Mouse (Mus musculus) C2C12 (cell line): ENCODE measurements around the gene Etfb. TPM values are rescaled to one million over a fixed set of nuclear protein-coding genes. Genes with fewer than 3 reads are reported as not detected.

Experiments used
- H3K27me3 ChIP-seq: one replicate; pipeline ENCODE4 v1.6.1; 2011; ENCODE audit not compliant: control insufficient read depth, insufficient read depth, insufficient read length
- H3K36me3 ChIP-seq: one replicate; pipeline ENCODE4 v1.6.1; 2011; ENCODE audit not compliant: control insufficient read depth, insufficient read depth
- H3K4me3 ChIP-seq: one replicate; pipeline ENCODE4 v1.5.1; 2011; ENCODE audit warnings: mild to moderate bottlenecking, control low read depth; ENCODE audit not compliant: poor library complexity, insufficient read depth, severe bottlenecking
- H3K79me2 ChIP-seq: one replicate; pipeline ENCODE4 v1.6.1; 2011; ENCODE audit not compliant: control insufficient read depth, insufficient read depth
- H3K79me3 ChIP-seq: one replicate; pipeline ENCODE4 v1.6.1; 2011; ENCODE audit warnings: low read depth, control low read depth
- H3ac ChIP-seq: one replicate; pipeline ENCODE3; 2011; ENCODE audit warnings: low read depth; ENCODE audit not compliant: control insufficient read depth, insufficient read length
- CEBPB ChIP-seq: IDR thresholded peaks from one replicate; pipeline ENCODE4 v1.6.1; 2011; ENCODE audit warnings: low read depth, mild to moderate bottlenecking, control low read depth, moderate library complexity
- CTCF ChIP-seq: IDR thresholded peaks from one replicate; pipeline ENCODE4 v1.5.1; 2011; ENCODE audit not compliant: control insufficient read depth, insufficient read depth, insufficient read length
- FOSL1 ChIP-seq: IDR thresholded peaks from one replicate; pipeline ENCODE4 v1.8.0; 2011; ENCODE audit warnings: mild to moderate bottlenecking, low read length; ENCODE audit not compliant: poor library complexity, insufficient read depth, severe bottlenecking
- MAX ChIP-seq: IDR thresholded peaks from one replicate; pipeline ENCODE4 v1.6.1; 2011; ENCODE audit warnings: mild to moderate bottlenecking, control low read depth
- MYOD1 ChIP-seq: IDR thresholded peaks from one replicate; pipeline ENCODE4 v1.6.1; 2011; ENCODE audit warnings: low read depth; ENCODE audit not compliant: control insufficient read depth, insufficient read length
- MYOG ChIP-seq: IDR thresholded peaks from one replicate; pipeline ENCODE4 v1.6.1; 2011; ENCODE audit not compliant: control insufficient read depth, insufficient read length; ENCODE audit errors: extremely low read depth
- USF1 ChIP-seq: IDR thresholded peaks from one replicate; pipeline ENCODE4 v1.6.1; 2011; ENCODE audit warnings: low read depth, mild to moderate bottlenecking, control low read depth, moderate library complexity
- polyA plus RNA-seq: library from polyadenylated mRNA; unstranded; fragments of >200 nt; fragmentation: generic; extraction: Trizol; gene quantifications from one replicate; pipeline ENCODE4 v1.2.1, GENCODE M21; 2012; ENCODE audit warnings: missing spikeins

Gene Etfb
- polyA plus RNA-seq, 1 experiment: 296 TPM

- H3K79me2 ChIP-seq: peaks cover 35% of the 10 kb centered on the region
- H3ac ChIP-seq: peak overlapping the region; percentile 56
- TF ChIP-seq USF1: no peak
- no peak for TF ChIP-seq MAX
- no peak for TF ChIP-seq MYOG
- TF ChIP-seq MYOD1: no peak
- no peak for TF ChIP-seq FOSL1
- TF ChIP-seq CTCF: no peak
- TF ChIP-seq CEBPB: no peak
- peak overlapping the region; percentile 27 for H3K4me3 ChIP-seq
- H3K36me3 ChIP-seq: no peaks in the 10 kb centered on the region
- H3K27me3 ChIP-seq: no peaks in the 10 kb centered on the region
- H3K79me3 ChIP-seq: peaks cover 8% of the 10 kb centered on the region
Observed at GRCm38 (mm10) chr7:43443126-43443916, 562 bp upstream of the Etfb start.

- no peak overlapping the region for H3ac ChIP-seq
- peaks cover 8% of the 10 kb centered on the region for H3K79me3 ChIP-seq
- H3K4me3 ChIP-seq: no peak overlapping the region
- TF ChIP-seq MYOD1 (no peak), MAX (no peak), USF1 (no peak), MYOG (no peak), FOSL1 (no peak), CTCF (no peak), CEBPB (no peak)
- H3K36me3 ChIP-seq: no peaks in the 10 kb centered on the region
- H3K27me3 ChIP-seq: no peaks in the 10 kb centered on the region
- peaks cover 35% of the 10 kb centered on the region for H3K79me2 ChIP-seq
Observed at GRCm38 (mm10) chr7:43447801-43448200, 3.9 kb downstream of the Etfb start.

GRCm38 (mm10) chr7:43448246-43448645, 4.4 kb downstream of the Etfb start:
- peaks cover 8% of the 10 kb centered on the region for H3K79me3 ChIP-seq
- no peaks in the 10 kb centered on the region for H3K27me3 ChIP-seq
- no peaks in the 10 kb centered on the region for H3K36me3 ChIP-seq
- no peak for TF ChIP-seq FOSL1
- TF ChIP-seq CTCF: no peak
- TF ChIP-seq MYOG: no peak
- TF ChIP-seq MAX: no peak
- peaks cover 35% of the 10 kb centered on the region for H3K79me2 ChIP-seq
- H3ac ChIP-seq: no peak overlapping the region
- H3K4me3 ChIP-seq: no peak overlapping the region

- H3ac ChIP-seq: no peak overlapping the region
- no peak overlapping the region for H3K4me3 ChIP-seq
- H3K27me3 ChIP-seq: no peaks in the 10 kb centered on the region
- peaks cover 27% of the 10 kb centered on the region for H3K79me2 ChIP-seq
- TF ChIP-seq CEBPB: no peak
- no peak for TF ChIP-seq MYOG
- TF ChIP-seq CTCF: no peak
- TF ChIP-seq MYOD1: no peak
- no peak for TF ChIP-seq MAX
- TF ChIP-seq USF1: no peak
- TF ChIP-seq FOSL1: no peak
- H3K36me3 ChIP-seq: peaks cover 5% of the 10 kb centered on the region
- peaks cover 2% of the 10 kb centered on the region for H3K79me3 ChIP-seq
Observed at GRCm38 (mm10) chr7:43449811-43450210, 5.9 kb downstream of the Etfb start.

GRCm38 (mm10) chr7:43451726-43452125, 7.8 kb downstream of the Etfb start:
- Histone ChIP-seq H3K4me3 (no peak overlapping the region), H3ac (no peak overlapping the region), H3K36me3 (peaks cover 5% of the 10 kb centered on the region), H3K79me2 (peaks cover 8% of the 10 kb centered on the region), H3K79me3 (no peaks in the 10 kb centered on the region), H3K27me3 (no peaks in the 10 kb centered on the region)
- no peak for TF ChIP-seq MYOG

GRCm38 (mm10) chr7:43452609-43453008, 8.7 kb downstream of the Etfb start:
- H3K36me3 ChIP-seq: peaks cover 5% of the 10 kb centered on the region
- H3K4me3 ChIP-seq: no peak overlapping the region
- H3K79me2 ChIP-seq: peaks cover 4% of the 10 kb centered on the region
- no peak for TF ChIP-seq MYOG
- no peak for TF ChIP-seq FOSL1
- TF ChIP-seq CTCF: no peak
- TF ChIP-seq USF1: no peak
- no peak for TF ChIP-seq MAX
- TF ChIP-seq CEBPB: no peak
- no peak for TF ChIP-seq MYOD1
- no peak overlapping the region for H3ac ChIP-seq
- H3K27me3 ChIP-seq: no peaks in the 10 kb centered on the region
- no peaks in the 10 kb centered on the region for H3K79me3 ChIP-seq
